Mouse (Mus musculus): ENCODE measurements at regions not wholly inside any gene's neighbourhood (a gene's known extent, or its start where the extent isn't known, plus 50 kb on each side); places are given as distances from the start of the nearest gene placed in this dataset.
A peak's percentile ranks its signal among the peaks of the same experiment; 100 is the strongest.

DNA sequence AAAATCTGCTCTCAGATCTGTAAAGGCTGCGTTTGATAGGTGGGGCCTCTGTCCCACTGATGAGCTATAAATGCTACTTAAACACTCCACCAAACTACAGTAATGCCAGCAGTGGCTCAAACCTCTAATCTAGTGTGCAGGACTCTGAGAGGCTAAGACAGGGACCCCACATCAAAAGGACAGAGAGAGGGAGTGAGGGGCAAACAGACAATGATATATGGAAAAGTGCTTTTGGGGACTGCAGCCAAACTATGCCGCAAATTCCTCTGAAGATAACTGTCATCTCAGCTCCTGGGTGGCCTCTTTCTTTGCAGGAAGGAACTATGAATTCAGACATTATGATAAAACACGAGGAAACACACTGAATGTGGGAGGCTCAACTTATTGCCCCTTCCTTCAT, 138.9 kb upstream of the Ddit4l start:
- peak in 1 of 2 experiments; percentile 6 for DNase-seq (ENCODE audit: low spot score in 2 of 2)
- intact Hi-C loops (cut with DNase I), result no loop called here

GRCm38 (mm10) chr3:137482971-137483370, 138.4 kb upstream of the Ddit4l start:
- intact Hi-C loops (cut with DNase I), result no loop called here

DNA sequence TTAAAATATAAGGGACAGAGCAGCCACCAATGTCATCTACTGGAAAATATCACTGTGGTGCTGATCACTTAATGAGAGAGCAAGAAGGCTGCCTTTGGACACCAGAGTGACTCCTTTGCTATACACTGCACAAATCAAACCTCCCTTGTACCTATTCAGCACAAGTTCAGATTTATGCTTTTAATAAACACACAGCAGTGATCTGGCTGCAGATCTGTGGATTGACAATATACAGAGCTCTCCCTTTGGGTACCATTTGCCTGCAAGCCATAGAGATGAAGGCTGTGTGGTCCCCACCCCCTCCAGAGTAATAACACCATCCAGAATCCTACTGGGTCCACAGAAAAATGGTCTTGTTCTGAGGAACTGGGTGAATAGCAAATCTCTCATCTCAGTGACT, 131.8 kb upstream of the Ddit4l start:
- DNase-seq (ENCODE audit: low spot score in 2 of 2), result no peak
- intact Hi-C loops (cut with DNase I), result no loop called here

More at GRCm38 (mm10) chr3:137482971-137483370, 138.4 kb upstream of the Ddit4l start:
- peak; percentile 8 to 25 for DNase-seq (ENCODE audit: low spot score in 2 of 2)

- intact Hi-C loops (cut with DNase I), result no loop called here
- DNase-seq (ENCODE audit: low spot score in 2 of 2), result peak in 1 of 2 experiments; percentile 11
These were observed 129.8 kb upstream of the Ddit4l start for GRCm38 (mm10) chr3:137491508-137492019.

GRCm38 (mm10) chr3:137498343-137498742, 123.1 kb upstream of the Ddit4l start:
- intact Hi-C loops (cut with DNase I), result no loop called here

GRCm38 (mm10) chr3:137511283-137511682, 110.1 kb upstream of the Ddit4l start:
- no peak for DNase-seq (ENCODE audit: low spot score in 2 of 2)
- intact Hi-C loops (cut with DNase I), result no loop called here

More at GRCm38 (mm10) chr3:137498343-137498742, 123.1 kb upstream of the Ddit4l start:
- DNase-seq (ENCODE audit: low spot score in 2 of 2), result no peak

DNA sequence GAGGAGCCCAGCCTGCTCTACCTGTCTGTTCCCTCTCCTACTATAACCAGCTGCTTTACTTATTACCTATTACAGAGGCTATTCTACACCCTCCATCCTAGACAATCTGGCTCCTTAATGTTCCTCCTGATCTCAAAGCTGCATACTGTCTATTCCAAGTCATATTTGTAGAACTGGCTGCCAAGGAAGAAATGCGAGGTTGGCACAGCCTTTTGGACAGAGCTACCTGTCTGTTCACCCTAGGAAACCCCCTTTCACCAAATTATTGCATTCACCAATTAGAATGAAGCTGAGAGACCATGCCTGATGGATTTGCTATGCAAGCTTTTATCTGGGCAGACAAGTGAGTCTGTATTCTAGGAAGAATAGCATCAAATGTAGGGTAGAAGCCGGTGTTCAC, 109.0 kb upstream of the Ddit4l start:
- no peak for DNase-seq (ENCODE audit: low spot score in 2 of 2)
- intact Hi-C loops (cut with DNase I), result no loop called here

DNA sequence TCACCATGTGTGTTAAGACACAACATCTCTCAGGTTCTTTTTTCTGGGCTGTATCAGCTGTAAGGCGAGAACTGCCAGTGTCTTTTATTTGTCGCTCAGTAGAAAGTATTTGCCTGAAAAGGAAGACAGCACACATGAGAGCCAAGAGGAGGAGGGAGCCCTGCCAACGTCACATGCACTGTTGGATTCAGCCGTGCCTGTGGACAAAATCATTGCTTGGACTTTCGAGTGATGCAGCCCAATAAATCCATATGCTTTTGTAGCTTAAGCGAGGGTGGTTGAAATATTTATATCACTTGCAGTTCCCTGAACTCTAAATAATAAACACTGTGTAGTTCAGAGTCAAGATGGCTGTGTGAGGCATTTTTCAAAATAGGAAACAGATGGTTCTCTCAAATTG, 108.4 kb upstream of the Ddit4l start:
- DNase-seq (ENCODE audit: low spot score in 2 of 2), result peak; percentile 43 to 65
- intact Hi-C loops (cut with DNase I), result no loop called here

DNA sequence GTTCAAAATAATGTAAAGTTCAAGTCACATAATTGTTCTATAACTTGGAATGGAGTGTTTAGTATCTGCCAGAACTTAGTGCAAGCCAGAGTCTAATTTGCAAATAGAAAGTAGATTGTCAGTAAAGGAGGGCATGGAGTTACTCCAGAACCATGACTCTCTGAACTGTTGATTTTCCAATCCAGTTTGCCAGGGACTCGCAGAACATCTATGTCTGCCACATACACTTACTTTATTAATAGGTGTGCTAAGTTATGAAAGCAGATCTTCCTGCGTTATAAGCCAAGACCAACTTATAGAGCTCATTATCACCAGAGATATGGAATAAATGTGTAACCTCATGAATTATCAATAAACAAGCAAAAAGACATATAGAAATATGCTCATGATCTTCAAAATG, 107.2 kb upstream of the Ddit4l start:
- intact Hi-C loops (cut with DNase I), result no loop called here
- DNase-seq (ENCODE audit: low spot score in 2 of 2), result no peak

DNA sequence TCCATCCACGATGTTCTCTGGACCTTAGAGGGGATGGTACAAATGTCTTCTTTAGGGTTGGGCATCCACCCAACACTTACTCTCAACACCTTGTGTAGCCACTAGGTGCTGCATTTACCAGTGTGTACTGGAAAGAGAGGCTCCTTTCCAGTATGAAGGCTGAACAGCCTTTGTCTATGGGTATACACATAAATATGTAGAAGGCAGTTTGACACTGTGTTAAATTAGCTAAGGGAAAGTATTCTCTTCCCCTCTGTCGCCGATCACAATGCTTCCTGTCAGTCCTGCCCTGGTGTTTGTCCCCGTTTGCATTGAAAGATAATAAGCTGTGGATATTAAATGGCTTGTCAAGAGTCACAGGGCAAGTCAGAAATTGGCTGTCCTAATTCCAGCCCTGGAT, 104.0 kb upstream of the Ddit4l start:
- DNase-seq (ENCODE audit: low spot score in 2 of 2), result no peak
- intact Hi-C loops (cut with DNase I), result no loop called here

DNA sequence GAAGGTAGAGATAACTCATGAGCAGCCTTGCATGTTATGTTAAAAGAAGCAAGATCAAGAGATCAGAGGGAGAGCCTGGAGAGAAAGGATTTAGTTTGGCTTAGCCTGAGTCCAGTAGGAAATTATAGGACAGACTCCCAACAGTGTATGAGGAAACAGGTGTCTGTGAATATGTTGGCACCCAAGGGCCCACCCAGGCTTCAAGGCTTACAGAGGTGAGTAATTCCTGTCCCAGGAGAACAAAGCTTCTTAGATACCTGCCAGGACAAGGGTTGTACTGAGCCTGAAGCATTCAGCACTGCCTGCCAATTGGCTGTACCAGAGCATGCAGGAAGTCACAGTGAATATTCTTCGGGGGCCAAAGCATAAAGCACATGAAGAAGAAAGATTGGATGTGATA, 101.2 kb upstream of the Ddit4l start:
- DNase-seq (ENCODE audit: low spot score in 2 of 2), result no peak
- intact Hi-C loops (cut with DNase I), result no loop called here

DNA sequence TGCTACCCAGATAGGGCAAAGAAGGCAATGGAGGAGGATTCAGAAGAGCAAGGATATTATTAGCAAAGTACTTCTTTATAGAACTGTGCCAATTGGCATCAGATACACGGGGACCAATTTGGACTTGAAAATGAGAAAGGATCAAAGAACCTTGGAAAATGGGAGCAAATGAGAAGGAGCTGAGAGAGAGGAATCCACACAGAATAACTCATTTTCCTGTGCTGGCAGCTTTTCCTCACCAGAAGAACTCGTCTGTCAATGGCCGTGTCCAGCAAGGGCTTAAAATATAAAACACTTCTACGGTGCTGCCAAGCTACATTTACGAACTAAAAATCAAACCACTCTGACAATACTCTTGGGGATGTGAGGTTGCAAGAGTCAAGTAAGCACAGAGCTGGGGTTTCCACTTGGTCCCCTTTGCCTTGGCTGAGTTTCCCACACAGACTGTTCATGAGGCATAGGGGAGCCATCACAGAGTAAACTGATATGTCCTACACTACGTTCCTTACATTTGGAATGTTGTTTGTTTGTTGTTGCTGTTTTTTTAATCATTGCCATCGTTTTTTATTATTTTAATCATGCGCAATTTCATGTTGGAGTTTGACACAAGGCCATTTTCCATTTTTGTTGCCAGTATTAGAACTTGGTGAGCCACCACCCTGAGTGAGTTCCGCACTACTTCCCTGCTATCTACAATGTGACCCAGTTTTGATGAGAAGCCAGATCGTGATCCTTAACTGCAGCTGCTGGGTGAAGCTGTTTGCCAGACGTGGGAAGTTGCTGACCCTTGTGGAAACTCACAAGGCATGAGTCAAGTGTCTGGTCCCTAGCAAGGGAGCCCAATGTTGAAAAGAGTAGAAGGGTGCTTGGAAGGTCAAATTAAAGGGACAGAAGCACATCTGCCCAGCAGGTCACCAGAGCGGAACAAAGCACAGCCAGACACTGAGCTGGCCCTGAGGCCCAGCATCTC, 95.5 kb upstream of the Ddit4l start:
- no peak for DNase-seq (ENCODE audit: low spot score in 2 of 2)
- intact Hi-C loops (cut with DNase I), result no loop called here

DNA sequence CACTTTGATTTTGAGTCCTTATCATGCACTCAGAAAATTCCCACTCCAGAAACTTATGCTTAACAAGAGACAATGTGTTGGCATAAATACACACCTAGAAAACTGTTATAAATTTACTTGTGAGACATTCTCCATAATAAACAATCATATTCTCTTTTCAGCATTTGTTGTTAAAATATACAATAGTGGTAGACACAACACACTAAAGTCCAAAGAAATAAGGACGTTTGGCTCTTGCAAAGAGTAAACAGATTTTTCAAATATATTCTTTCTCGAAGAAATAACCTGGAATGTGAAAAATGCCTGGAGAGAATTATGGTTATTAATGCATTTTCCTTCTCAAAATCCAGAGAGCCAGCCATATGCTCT, 91.8 kb upstream of the Ddit4l start:
- intact Hi-C loops (cut with DNase I), result no loop called here

GRCm38 (mm10) chr3:137529961-137530609, 91.3 kb upstream of the Ddit4l start:
- intact Hi-C loops (cut with DNase I), result no loop called here

More for the DNA sequence above, 91.8 kb upstream of the Ddit4l start:
- no peak for DNase-seq (ENCODE audit: low spot score in 2 of 2)

GRCm38 (mm10) chr3:137541666-137542065, 79.7 kb upstream of the Ddit4l start:
- intact Hi-C loops (cut with DNase I), result no loop called here
- no peak for DNase-seq (ENCODE audit: low spot score in 2 of 2)

More at GRCm38 (mm10) chr3:137529961-137530609, 91.3 kb upstream of the Ddit4l start:
- no peak for DNase-seq (ENCODE audit: low spot score in 2 of 2)

GRCm38 (mm10) chr3:137542343-137542742, 79.1 kb upstream of the Ddit4l start:
- no peak for DNase-seq (ENCODE audit: low spot score in 2 of 2)
- intact Hi-C loops (cut with DNase I), result no loop called here

DNA sequence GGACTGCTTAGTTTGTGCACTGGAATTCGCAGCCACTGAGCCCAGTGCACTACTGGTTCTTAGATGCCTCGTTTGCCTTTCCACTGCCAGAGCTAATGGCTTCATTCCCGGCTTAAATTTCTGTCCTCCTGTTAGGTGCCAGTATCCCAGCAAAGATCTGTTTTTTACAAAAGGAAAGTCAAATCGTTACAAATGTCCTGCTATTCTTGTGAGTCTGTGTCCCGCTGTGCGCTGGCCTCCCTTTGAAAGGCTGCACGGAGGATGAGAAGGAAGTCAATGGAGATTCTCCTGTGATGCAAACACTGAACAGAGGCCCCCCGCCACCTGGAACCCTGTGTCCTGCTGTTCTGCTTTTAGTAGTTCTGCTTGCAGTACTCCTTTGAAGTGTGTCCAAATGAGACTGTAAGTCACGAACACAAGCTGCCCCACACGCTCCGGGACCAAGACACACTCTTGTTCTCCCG, 74.0 kb upstream of the Ddit4l start:
- intact Hi-C loops (cut with DNase I), result no loop called here
- DNase-seq (ENCODE audit: low spot score in 2 of 2), result peak in 1 of 2 experiments; percentile 15

GRCm38 (mm10) chr3:137547938-137548337, 73.5 kb upstream of the Ddit4l start:
- DNase-seq (ENCODE audit: low spot score in 2 of 2), result no peak
- intact Hi-C loops (cut with DNase I), result no loop called here

DNA sequence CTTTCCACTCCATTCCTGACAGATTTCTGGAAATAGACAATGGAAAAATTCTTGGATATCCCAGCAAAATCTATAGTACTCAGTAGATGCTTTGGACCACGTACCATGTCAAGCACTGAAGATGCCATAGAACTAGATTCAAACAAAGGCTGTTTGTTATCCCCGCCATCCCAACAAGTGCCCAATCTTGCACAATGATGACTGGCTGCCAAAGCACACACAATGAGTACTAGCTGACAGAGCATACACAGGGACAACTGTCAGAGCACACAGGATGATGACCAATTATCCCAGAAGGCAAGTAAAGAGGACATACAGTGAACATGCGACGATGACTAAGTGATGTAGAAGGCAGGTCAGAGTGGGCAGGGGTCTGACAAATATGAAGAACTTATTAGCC, 70.7 kb upstream of the Ddit4l start:
- no peak for DNase-seq (ENCODE audit: low spot score in 2 of 2)
- intact Hi-C loops (cut with DNase I), result no loop called here

Data from left cerebral cortex, postnatal 14 days (tissue).